Mouse (Mus musculus): ENCODE measurements around the gene Serp2. TPM values are rescaled to one million over a fixed set of nuclear protein-coding genes. Genes with fewer than 3 reads are reported as not detected.
A peak's percentile ranks its signal among the peaks of the same experiment; 100 is the strongest.
"Not testable (repeated sequence)": the region's sequence is repeated elsewhere in the genome, so short reads cannot be mapped to it uniquely, and the experiment has no call there.

The Serp2 gene
- polyA plus RNA-seq, 1 experiment from 2014 or later: 21.6 TPM

- Histone ChIP-seq H3K4me3 (no peak overlapping the region), H3K27me3 (replicated peaks; ENCODE audit: low read depth, poor library complexity, severe bottlenecking) (no peaks in the 10 kb centered on the region), H3K36me3 (replicated peaks) (no peaks in the 10 kb centered on the region), H3K27ac (replicated peaks) (no peak overlapping the region), H3K4me1 (peaks cover 36% of the 10 kb centered on the region), H3K9me3 (no peaks in the 10 kb centered on the region)
- DNase-seq (ENCODE audit: low spot score): no peak
- 80% methylated on average over 8 of the region's 8 CpGs for WGBS
Measured at GRCm38 (mm10) chr14:76566711-76567110, 10.0 kb upstream of the Serp2 start.

DNA sequence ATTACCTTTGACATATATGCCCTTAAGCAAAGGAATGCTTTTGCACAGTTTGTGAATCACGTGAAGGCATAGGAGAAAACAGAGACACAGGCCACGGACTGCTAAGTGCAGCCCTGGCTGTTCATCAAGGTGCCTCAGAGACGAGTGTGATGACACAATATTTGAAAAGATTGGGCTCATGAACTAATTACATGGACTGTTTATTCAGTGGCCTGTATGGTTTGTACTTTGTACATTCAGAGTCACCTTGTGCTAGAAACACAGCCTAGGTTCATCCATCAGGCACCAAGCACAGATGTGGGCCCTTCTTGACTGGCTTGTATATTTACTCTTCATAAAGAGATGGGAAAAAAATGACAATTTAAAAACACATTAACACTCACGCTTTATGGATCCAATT is 9.5 kb upstream of the Serp2 start:
- no peaks in the 10 kb centered on the region for H3K9me3 ChIP-seq
- no peak for DNase-seq (ENCODE audit: low spot score)

GRCm38 (mm10) chr14:76559208-76559607 is 2.5 kb upstream of the Serp2 start:
- no peak for DNase-seq (ENCODE audit: low spot score)
- Histone ChIP-seq H3K27ac (replicated peaks) (no peak overlapping the region), H3K4me1 (peaks cover 34% of the 10 kb centered on the region), H3K27me3 (replicated peaks; ENCODE audit: low read depth, poor library complexity, severe bottlenecking) (peaks cover 18% of the 10 kb centered on the region), H3K4me3 (no peak overlapping the region), H3K36me3 (replicated peaks) (no peaks in the 10 kb centered on the region), H3K9me3 (no peaks in the 10 kb centered on the region)
- 86% methylated on average over 2 of the region's 2 CpGs for WGBS

More for the DNA sequence above, 9.5 kb upstream of the Serp2 start:
- Histone ChIP-seq H3K27me3 (replicated peaks; ENCODE audit: low read depth, poor library complexity, severe bottlenecking) (no peaks in the 10 kb centered on the region), H3K36me3 (replicated peaks) (no peaks in the 10 kb centered on the region), H3K27ac (replicated peaks) (no peak overlapping the region), H3K4me3 (no peak overlapping the region), H3K4me1 (peaks cover 36% of the 10 kb centered on the region)
- WGBS: 80% methylated on average over 4 of the region's 4 CpGs

DNA sequence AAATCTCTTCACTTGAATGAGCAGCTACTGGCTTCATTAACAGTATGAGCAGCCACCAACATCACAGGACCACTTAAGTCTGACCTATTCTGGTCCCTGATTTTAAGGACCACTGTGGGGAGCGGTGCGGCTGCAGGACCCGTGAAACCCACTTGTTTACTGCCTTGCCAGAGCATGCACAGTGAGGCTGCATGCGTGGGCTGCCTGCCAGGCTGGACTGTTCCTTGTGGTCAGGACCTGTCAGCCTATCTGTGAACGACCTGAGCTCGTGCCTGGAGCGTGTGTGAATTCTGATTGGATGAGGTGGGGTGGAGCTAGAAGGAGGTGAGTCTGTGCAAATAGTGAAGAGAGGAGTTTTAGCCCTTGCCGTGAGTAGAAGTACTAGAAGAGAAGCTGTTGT is 1.5 kb upstream of the Serp2 start:
- H3K27ac ChIP-seq (replicated peaks); H3K4me3 ChIP-seq; H3K9me3 ChIP-seq; DNase-seq (ENCODE audit: low spot score); H3K36me3 ChIP-seq (replicated peaks): not testable (repeated sequence)
- H3K4me1 ChIP-seq: peaks cover 43% of the 10 kb centered on the region
- peaks cover 18% of the 10 kb centered on the region for H3K27me3 ChIP-seq (replicated peaks; ENCODE audit: low read depth, poor library complexity, severe bottlenecking)
- 65% methylated on average over 8 of the region's 8 CpGs for WGBS

DNA sequence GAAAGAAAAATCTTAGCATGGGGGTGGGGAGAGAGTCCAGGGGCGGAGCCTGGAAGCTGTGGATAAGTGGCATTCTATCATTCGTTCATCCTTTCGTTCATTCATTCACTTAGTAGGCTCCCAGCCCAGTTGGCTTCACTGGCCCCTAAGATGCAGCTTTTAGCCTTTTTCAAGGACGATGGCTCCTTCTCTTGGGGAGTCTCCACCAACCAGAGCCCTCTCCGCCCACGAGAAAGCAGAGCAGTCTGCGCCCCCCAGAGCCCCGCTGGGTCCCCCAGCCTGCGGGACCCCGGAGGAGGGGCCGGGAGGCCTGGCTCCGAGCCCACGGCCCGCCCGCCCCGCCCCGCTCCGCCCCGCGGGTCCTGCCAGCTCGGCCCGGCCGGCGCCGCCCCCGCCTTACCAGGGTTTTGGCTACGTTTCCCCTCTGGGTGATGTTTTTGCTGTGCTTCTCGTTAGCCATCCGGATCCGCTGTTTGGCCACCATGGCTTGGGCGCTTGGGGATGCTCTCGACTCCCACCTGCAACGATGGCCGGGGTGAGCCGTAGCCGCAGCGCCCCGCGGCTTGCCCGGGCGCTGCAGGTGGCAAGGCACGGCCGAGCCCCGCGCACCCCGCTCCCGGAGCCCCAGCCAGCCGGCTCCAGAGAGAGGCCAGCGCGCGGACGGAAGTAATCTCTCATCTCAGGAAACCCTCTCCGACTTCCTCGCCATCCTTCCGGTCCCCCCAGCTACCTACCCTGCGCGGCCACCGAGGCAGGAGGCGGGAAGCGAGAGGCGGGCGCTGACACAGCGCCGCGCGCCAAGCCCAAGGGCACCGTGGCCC is 448 bp downstream of the Serp2 start:
- Histone ChIP-seq H3K9me3 (no peaks in the 10 kb centered on the region), H3K27me3 (replicated peaks; ENCODE audit: low read depth, poor library complexity, severe bottlenecking) (peaks cover 18% of the 10 kb centered on the region), H3K27ac (replicated peaks) (peak overlapping the region; percentile 92), H3K36me3 (replicated peaks) (no peaks in the 10 kb centered on the region), H3K4me1 (peaks cover 44% of the 10 kb centered on the region), H3K4me3 (peak overlapping the region; percentile 78)
- peak; percentile 75 for DNase-seq (ENCODE audit: low spot score)
- 1% methylated on average over 67 of the region's 67 CpGs for WGBS

GRCm38 (mm10) chr14:76555263-76556030 is 1.2 kb downstream of the Serp2 start:
- no peaks in the 10 kb centered on the region for H3K36me3 ChIP-seq (replicated peaks)
- H3K9me3 ChIP-seq: no peaks in the 10 kb centered on the region
- peaks cover 18% of the 10 kb centered on the region for H3K27me3 ChIP-seq (replicated peaks; ENCODE audit: low read depth, poor library complexity, severe bottlenecking)
- WGBS: 55% methylated on average over 18 of the region's 18 CpGs
- H3K27ac ChIP-seq (replicated peaks): peak overlapping the region; percentile 92
- H3K4me1 ChIP-seq: peaks cover 43% of the 10 kb centered on the region
- peak overlapping the region; percentile 78 for H3K4me3 ChIP-seq
- DNase-seq (ENCODE audit: low spot score): peak; percentile 55

DNA sequence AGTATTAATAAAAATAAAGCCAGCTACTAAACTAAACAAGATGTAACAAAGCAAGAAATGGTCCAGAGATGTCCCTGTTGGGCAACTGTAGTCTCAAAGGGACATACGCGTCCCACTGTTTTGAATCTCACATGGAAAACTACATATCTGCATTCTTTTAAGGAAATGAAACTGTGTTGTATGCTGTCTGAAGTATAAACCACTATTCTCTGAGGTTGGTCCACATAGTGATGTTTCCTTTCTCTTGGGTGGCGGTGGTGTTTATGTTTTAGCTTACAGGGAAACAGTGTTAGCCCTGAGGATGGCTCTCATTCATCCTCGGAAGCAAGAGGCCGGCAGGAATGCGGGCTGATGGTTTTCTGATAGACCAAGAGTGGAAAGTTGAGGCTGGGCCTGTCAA is 12.6 kb downstream of the Serp2 start:
- no peak for DNase-seq (ENCODE audit: low spot score)
- Histone ChIP-seq H3K27ac (replicated peaks) (no peak overlapping the region), H3K4me3 (no peak overlapping the region), H3K27me3 (replicated peaks; ENCODE audit: low read depth, poor library complexity, severe bottlenecking) (no peaks in the 10 kb centered on the region), H3K4me1 (peaks cover 13% of the 10 kb centered on the region), H3K9me3 (no peaks in the 10 kb centered on the region), H3K36me3 (replicated peaks) (peaks cover 6% of the 10 kb centered on the region)
- 88% methylated on average over 6 of the region's 6 CpGs for WGBS

DNA sequence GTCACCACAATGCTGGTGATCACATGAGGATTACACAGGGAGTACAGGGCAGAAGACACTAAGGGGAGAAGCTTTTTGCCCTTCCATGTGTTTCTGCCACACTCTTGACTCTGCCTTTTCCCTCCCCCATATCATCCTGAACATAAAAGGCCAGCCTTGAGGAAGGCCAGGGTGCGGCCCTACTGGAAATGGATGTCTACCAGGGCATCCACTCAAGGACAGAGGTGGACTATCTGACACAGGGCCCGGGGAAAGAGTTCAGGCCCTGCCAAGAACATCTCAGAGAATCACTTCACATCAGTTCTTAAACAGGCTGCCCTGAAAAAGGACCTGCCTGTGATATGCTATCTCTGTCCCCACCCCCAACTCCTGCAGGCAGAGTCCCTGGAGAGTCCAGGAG is 15.3 kb downstream of the Serp2 start:
- Histone ChIP-seq H3K36me3 (replicated peaks) (no peaks in the 10 kb centered on the region), H3K27ac (replicated peaks) (peak overlapping the region; percentile 61; the same call in 1 of the 2 replicates), H3K4me3 (no peak overlapping the region), H3K9me3 (no peaks in the 10 kb centered on the region), H3K27me3 (replicated peaks; ENCODE audit: low read depth, poor library complexity, severe bottlenecking) (no peaks in the 10 kb centered on the region), H3K4me1 (peaks cover 34% of the 10 kb centered on the region)
- 74% methylated on average over 2 of the region's 2 CpGs for WGBS
- DNase-seq (ENCODE audit: low spot score): no peak

DNA sequence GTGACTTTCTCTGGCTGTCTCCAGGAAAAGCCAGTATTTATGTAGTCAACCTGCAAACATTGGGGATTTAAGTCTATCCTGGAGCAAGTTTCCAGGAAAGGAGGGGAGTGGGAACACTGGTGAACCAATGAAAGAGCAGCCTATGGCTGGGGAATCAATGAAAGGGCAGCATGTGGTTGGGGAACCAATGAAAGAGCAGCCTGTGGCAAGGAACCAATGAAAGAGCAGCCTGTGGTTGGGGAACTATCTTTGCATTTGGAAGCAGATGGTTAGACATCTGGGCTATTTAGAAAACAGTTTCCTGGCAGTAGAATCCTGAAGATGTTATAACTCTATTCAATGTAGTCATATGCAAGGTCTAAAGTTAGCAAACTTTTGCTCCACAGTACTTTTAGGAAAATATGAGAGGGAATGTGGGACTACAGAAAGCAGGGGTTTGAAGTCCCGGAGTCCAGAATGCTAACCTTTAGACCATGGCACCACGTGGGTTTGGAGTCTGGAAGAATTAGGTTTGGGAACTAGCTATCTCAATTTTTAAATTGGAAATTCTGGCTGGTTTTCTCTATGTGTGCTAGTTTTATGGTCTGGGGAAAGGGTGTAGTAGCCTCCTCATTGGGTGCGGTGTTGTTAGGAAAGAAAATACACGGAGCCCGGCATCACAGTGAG is 16.6 kb downstream of the Serp2 start:
- Histone ChIP-seq H3K27ac (replicated peaks) (no peak overlapping the region), H3K27me3 (replicated peaks; ENCODE audit: low read depth, poor library complexity, severe bottlenecking) (no peaks in the 10 kb centered on the region), H3K4me1 (peaks cover 44% of the 10 kb centered on the region), H3K36me3 (replicated peaks) (no peaks in the 10 kb centered on the region), H3K9me3 (no peaks in the 10 kb centered on the region), H3K4me3 (no peak overlapping the region)
- 92% methylated on average over 5 of the region's 5 CpGs for whole genome bisulfite sequencing
- DNase-seq (ENCODE audit: low spot score): no peak

- 17% methylated on average over 6 of the region's 6 CpGs for WGBS
- Histone ChIP-seq H3K9me3 (no peaks in the 10 kb centered on the region), H3K27me3 (replicated peaks; ENCODE audit: low read depth, poor library complexity, severe bottlenecking) (no peaks in the 10 kb centered on the region), H3K27ac (replicated peaks) (peak overlapping the region; percentile 68), H3K4me1 (peaks cover 73% of the 10 kb centered on the region), H3K36me3 (replicated peaks) (no peaks in the 10 kb centered on the region), H3K4me3 (no peak overlapping the region)
- peak; percentile 75 for DNase-seq (ENCODE audit: low spot score)
Measured at GRCm38 (mm10) chr14:76536921-76537320, 19.8 kb downstream of the Serp2 start.

DNA sequence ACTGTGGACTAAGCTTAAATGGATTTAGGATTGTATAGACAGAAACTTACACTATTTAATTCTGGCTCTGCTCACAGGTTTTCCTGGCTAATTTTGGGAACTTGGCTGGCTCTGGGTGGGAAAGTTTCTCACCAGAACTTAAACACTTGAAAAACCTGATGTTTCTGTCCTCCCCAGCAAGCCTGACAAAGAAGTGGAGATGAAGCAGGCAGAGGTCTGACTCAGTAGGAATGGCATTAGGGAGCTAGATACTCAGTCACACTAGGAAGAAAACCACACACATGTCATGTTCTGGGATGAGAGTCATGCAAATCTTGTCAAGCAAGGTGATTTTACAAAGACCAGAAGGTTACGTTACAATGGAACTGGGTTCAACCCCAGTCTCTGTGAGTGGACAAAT is 21.6 kb downstream of the Serp2 start:
- WGBS: 93% methylated on average over 1 of the region's 1 CpGs

DNA sequence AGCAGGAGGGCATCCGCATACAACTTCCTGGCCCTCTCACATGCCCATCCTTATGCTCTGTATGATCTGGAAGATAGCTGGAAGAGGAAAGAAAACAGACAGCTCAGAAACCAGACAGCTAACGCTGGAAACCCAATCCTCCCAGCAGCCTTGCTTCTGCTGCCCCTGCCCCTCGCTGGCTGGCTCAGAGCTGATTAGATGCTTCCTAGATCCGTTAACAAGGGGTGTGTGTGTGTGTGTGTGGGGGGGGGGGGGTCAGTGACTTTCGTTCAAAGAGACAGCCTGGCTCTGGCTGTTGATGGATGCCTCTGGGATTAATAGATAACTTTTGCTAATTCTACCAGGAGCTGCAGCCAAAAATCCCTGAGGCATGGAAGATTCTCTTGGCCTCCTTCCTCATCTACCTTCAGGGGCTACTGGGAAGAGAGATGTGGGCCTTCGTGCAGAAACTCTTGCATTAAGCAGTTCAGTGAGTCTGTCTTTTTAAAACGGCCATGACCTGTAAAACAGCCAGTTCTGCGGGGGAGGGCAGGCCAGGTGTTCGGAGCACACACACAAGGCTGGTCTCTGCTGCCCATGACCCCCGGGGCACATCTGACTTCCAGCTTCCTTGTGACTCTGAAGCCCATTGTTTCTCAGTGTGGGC is 23.4 kb downstream of the Serp2 start:
- Histone ChIP-seq H3K27ac (replicated peaks) (peak overlapping the region; percentile 89), H3K36me3 (replicated peaks) (no peaks in the 10 kb centered on the region), H3K9me3 (no peaks in the 10 kb centered on the region), H3K4me1 (peaks cover 79% of the 10 kb centered on the region), H3K27me3 (replicated peaks; ENCODE audit: low read depth, poor library complexity, severe bottlenecking) (no peaks in the 10 kb centered on the region), H3K4me3 (peak overlapping the region; percentile 48)
- peak; percentile 77 for DNase-seq (ENCODE audit: low spot score)
- WGBS: 10% methylated on average over 10 of the region's 10 CpGs

More for the DNA sequence above, 21.6 kb downstream of the Serp2 start:
- Histone ChIP-seq H3K9me3 (no peaks in the 10 kb centered on the region), H3K4me1 (peaks cover 63% of the 10 kb centered on the region), H3K27ac (replicated peaks) (no peak overlapping the region; the same call in 1 of the 2 replicates), H3K4me3 (no peak overlapping the region), H3K27me3 (replicated peaks; ENCODE audit: low read depth, poor library complexity, severe bottlenecking) (no peaks in the 10 kb centered on the region), H3K36me3 (replicated peaks) (no peaks in the 10 kb centered on the region)
- DNase-seq (ENCODE audit: low spot score): no peak
